Comparison of ENCODE assay signal across 8 mouse cellular contexts in genomic region chr19:3912337-3913204, GRCm38 (mm10). TPM values are rescaled to one million over a fixed set of nuclear protein-coding genes. Genes with fewer than 3 reads are reported as not detected.
DNase-seq lines count a peak whose midpoint lies in the region; ATAC-seq lines count a peak whose summit lies in the region.

Gene Ndufs8, minus strand, starts transcription at chr19:3912774.

- DNase-seq in adrenal gland, adult (ENCODE audit: inconsistent age in 2 of 2, low spot score in 1 of 2) = peak; percentile 95 to 99
- peak; percentile 98 for DNase-seq in embryo, embryonic 10.5 days (ENCODE audit: low spot score)
- peak; percentile 88 for DNase-seq in gastrocnemius, postnatal 14 days
- DNase-seq in left cerebral cortex, postnatal 10 days (ENCODE audit: extremely low spot score in 1 of 2, low spot score in 2 of 2) = peak; percentile 93 to 97
- peak; percentile 94 for DNase-seq in right cerebral cortex, postnatal 25 days
- peak; percentile 86 to 89 for DNase-seq in urinary bladder, postnatal 4 days (ENCODE audit: low spot score in 2 of 2)

- peak; percentile 99 for ATAC-seq in inflammation-experienced regulatory T-cells, adult 6 months
- peak; percentile 96 for ATAC-seq in megakaryocyte-erythroid progenitor cell, adult 5-6 weeks (replicated peaks; ENCODE audit: low FRiP score, low TSS enrichment, poor library complexity, severe bottlenecking)

- intact Hi-C loops in gastrocnemius, postnatal 14 days (cut with DNase I; ENCODE audit: low total_unique reads) = no loop called here
- intact Hi-C loops in left cerebral cortex, postnatal 10 days (cut with DNase I) = no loop called here

RNA-seq across cellular contexts. Expression of gene Ndufs8, which starts in this region (rescaled TPM):
- total RNA-seq in gastrocnemius, postnatal 14 days (2021) = 100 to 1,000 TPM; 206 to 256 TPM
- polyA plus RNA-seq in inflammation-experienced regulatory T-cells, adult 6 months (2017; shearing (Covaris generic)) = 100 to 1,000 TPM; 219 to 266 (median 256) TPM
- 100 to 1,000 TPM; 123 to 130 TPM for total RNA-seq in left cerebral cortex, postnatal 10 days (2021)
- 175 and 218 TPM in 2 replicates for total RNA-seq in megakaryocyte-erythroid progenitor cell, adult 5-6 weeks (2014; fragmentation: Nextera tagmentation)
- 54.3 and 59.0 TPM in 2 replicates for total RNA-seq in megakaryocyte-erythroid progenitor cell, adult 5-6 weeks (2017)

Comparison
In these comparisons a context has a peak if more than half of its experiments do, and no peak if none do; other contexts are left out.
1. Peak in every context shown above with its lines: DNase-seq and ATAC-seq.